Mouse (Mus musculus) intestine, postnatal 0 days (tissue): ENCODE data around the gene Cd7. TPM values are rescaled to one million over a fixed set of nuclear protein-coding genes. Genes with fewer than 3 reads are reported as not detected.
A peak's percentile ranks its signal among the peaks of the same experiment; 100 is the strongest.
"Not testable (repeated sequence)": the region's sequence is repeated elsewhere in the genome, so short reads cannot be mapped to it uniquely, and the experiment has no call there.

Experiments
- ATAC-seq: fragments of 200-750 bp; cut with Nextera tagmentation; 2 replicates; pipeline ENCODE4 v1.8.0; 2017; ENCODE audit warnings: mild to moderate bottlenecking, moderate TSS enrichment, moderate library complexity
- H3K27ac ChIP-seq: fragments of 300-500 bp; sonication (generic); 2 replicates; pipeline ENCODE4 v1.5.1; 2014; ENCODE audit warnings: mild to moderate bottlenecking, low read depth, low read length, moderate library complexity
- H3K27me3 ChIP-seq: fragments of 300-500 bp; sonication (generic); replicated peaks from 2 replicates; pipeline ENCODE4 v1.6.1; 2014; ENCODE audit warnings: low read length, mixed read lengths; ENCODE audit not compliant: control insufficient read depth, insufficient read depth
- H3K36me3 ChIP-seq: fragments of 300-500 bp; sonication (generic); 2 replicates; pipeline ENCODE4 v1.6.1; 2014; ENCODE audit warnings: mild to moderate bottlenecking, moderate library complexity; ENCODE audit not compliant: control insufficient read depth, insufficient read depth
- H3K4me1 ChIP-seq: fragments of 300-500 bp; sonication (generic); replicated peaks from 2 replicates; pipeline ENCODE4 v1.6.1; 2014; ENCODE audit warnings: antibody characterized with exemption, low read length, mixed read lengths; ENCODE audit not compliant: control insufficient read depth, insufficient read depth
- H3K4me2 ChIP-seq: fragments of 300-500 bp; sonication (generic); replicated peaks from 2 replicates; pipeline ENCODE4 v1.6.1; 2014; ENCODE audit warnings: low read depth, mild to moderate bottlenecking, moderate library complexity
- H3K4me3 ChIP-seq: fragments of 300-500 bp; sonication (generic); 2 replicates; pipeline ENCODE4 v1.5.1; 2014; ENCODE audit warnings: low read depth, low read length
- H3K9ac ChIP-seq: fragments of 300-500 bp; sonication (generic); 2 replicates; pipeline ENCODE4 v1.6.1; 2014; ENCODE audit warnings: mild to moderate bottlenecking, low read depth, low read length
- H3K9me3 ChIP-seq: fragments of 300-500 bp; sonication (generic); 2 replicates; pipeline ENCODE4 v1.6.1; 2016; ENCODE audit warnings: mixed run types; ENCODE audit not compliant: control insufficient read depth
- CTCF ChIP-seq: sonication (generic); IDR thresholded peaks from 2 replicates; pipeline ENCODE4 v1.5.1; 2016; ENCODE audit warnings: low read depth, mild to moderate bottlenecking, control low read depth, antibody characterized with exemption, moderate library complexity
- WGBS: fragments of 180-500 bp; shearing (Covaris S2); extraction: QIAGEN DNeasy Blood & Tissue Kit; methylation state at CpG from one replicate; pipeline ENCODE4 v1.1.7; 2014; 5-methylcytosine and 5-hydroxymethylcytosine counted together
- polyA plus RNA-seq: library from polyadenylated mRNA; unstranded; fragments of >200 nt; fragmentation: Nextera tagmentation; extraction: Ambion mirVana; gene quantifications from 2 replicates; pipeline ENCODE4 v1.2.1, GENCODE M21; 2015

The Cd7 gene
- polyA plus RNA-seq, 1 experiment from 2014 or later: 2.2 TPM

GRCm38 (mm10) chr11:121053536-121053935, 14.3 kb upstream of the Cd7 start:
- Histone ChIP-seq H3K27me3 (no peaks in the 10 kb centered on the region), H3K4me3 (no peak overlapping the region), H3K4me2 (no peak overlapping the region), H3K4me1 (peaks cover 9% of the 10 kb centered on the region), H3K9me3 (no peaks in the 10 kb centered on the region), H3K9ac (no peak overlapping the region), H3K27ac (0 out of 2 replicates have a peak overlapping the region, but pooled peaks have one; percentile 11), H3K36me3 (no peaks in the 10 kb centered on the region)
- WGBS: 19% methylated on average over 8 of the region's 8 CpGs
- ATAC-seq: no peak
- TF ChIP-seq CTCF: peak; percentile 99

GRCm38 (mm10) chr11:121052387-121052786, 13.2 kb upstream of the Cd7 start:
- WGBS: 43% methylated on average over 4 of the region's 4 CpGs
- no peaks in the 10 kb centered on the region for H3K27me3 ChIP-seq
- H3K9me3 ChIP-seq: no peaks in the 10 kb centered on the region
- ATAC-seq: peak; percentile 44
- no peak overlapping the region for H3K27ac ChIP-seq
- TF ChIP-seq CTCF: no peak
- H3K4me2 ChIP-seq: no peak overlapping the region
- H3K9ac ChIP-seq: no peak overlapping the region
- H3K36me3 ChIP-seq: no peaks in the 10 kb centered on the region
- peaks cover 9% of the 10 kb centered on the region for H3K4me1 ChIP-seq
- no peak overlapping the region for H3K4me3 ChIP-seq

- Histone ChIP-seq H3K27me3 (no peaks in the 10 kb centered on the region), H3K4me3 (no peak overlapping the region), H3K4me1 (peaks cover 5% of the 10 kb centered on the region), H3K9ac (no peak overlapping the region), H3K9me3 (no peaks in the 10 kb centered on the region), H3K27ac (no peak overlapping the region), H3K4me2 (no peak overlapping the region), H3K36me3 (no peaks in the 10 kb centered on the region)
- ATAC-seq: no peak
- 38% methylated on average over 1 of the region's 1 CpGs for WGBS
- no peak for TF ChIP-seq CTCF
These were observed 12.6 kb upstream of the Cd7 start for GRCm38 (mm10) chr11:121051793-121052192.

GRCm38 (mm10) chr11:121049840-121050239, 10.6 kb upstream of the Cd7 start:
- Histone ChIP-seq H3K36me3 (no peaks in the 10 kb centered on the region), H3K9me3 (no peaks in the 10 kb centered on the region), H3K4me1 (no peaks in the 10 kb centered on the region; the same call in 1 of the 2 replicates), H3K9ac (no peak overlapping the region), H3K4me2 (no peak overlapping the region), H3K4me3 (no peak overlapping the region), H3K27me3 (no peaks in the 10 kb centered on the region), H3K27ac (no peak overlapping the region)
- WGBS: 46% methylated on average over 1 of the region's 1 CpGs
- no peak for ATAC-seq
- TF ChIP-seq CTCF: no peak

GRCm38 (mm10) chr11:121047826-121048399, 8.7 kb upstream of the Cd7 start:
- 56% methylated on average over 2 of the region's 2 CpGs for WGBS

GRCm38 (mm10) chr11:121045286-121045685, 6.1 kb upstream of the Cd7 start:
- Histone ChIP-seq H3K9me3 (no peaks in the 10 kb centered on the region), H3K27me3 (no peaks in the 10 kb centered on the region), H3K4me2 (no peak overlapping the region), H3K27ac (no peak overlapping the region), H3K9ac (no peak overlapping the region), H3K4me3 (no peak overlapping the region), H3K36me3 (no peaks in the 10 kb centered on the region), H3K4me1 (no peaks in the 10 kb centered on the region)
- no peak for ATAC-seq
- no peak for TF ChIP-seq CTCF
- 91% methylated on average over 1 of the region's 1 CpGs for WGBS

More at GRCm38 (mm10) chr11:121047826-121048399, 8.7 kb upstream of the Cd7 start:
- Histone ChIP-seq H3K4me2 (no peak overlapping the region), H3K4me1 (no peaks in the 10 kb centered on the region; the same call in 1 of the 2 replicates), H3K27ac (no peak overlapping the region), H3K27me3 (no peaks in the 10 kb centered on the region), H3K9me3 (no peaks in the 10 kb centered on the region), H3K4me3 (no peak overlapping the region), H3K36me3 (no peaks in the 10 kb centered on the region), H3K9ac (no peak overlapping the region)
- peak; percentile 77 for TF ChIP-seq CTCF
- no peak for ATAC-seq

GRCm38 (mm10) chr11:121043025-121043424, 3.8 kb upstream of the Cd7 start:
- not testable (repeated sequence) for H3K9me3 ChIP-seq, H3K4me3 ChIP-seq, H3K36me3 ChIP-seq, H3K4me1 ChIP-seq, H3K4me2 ChIP-seq, H3K9ac ChIP-seq, ATAC-seq, H3K27ac ChIP-seq, H3K27me3 ChIP-seq
- WGBS: 65% methylated on average over 1 of the region's 1 CpGs
